Mouse (Mus musculus) cerebellum, postnatal 36 days (tissue): ENCODE measurements around the gene Tdgf1.

Source experiments
- DNase-seq, 2 experiments: peaks; one replicate each; pipeline ENCODE4 v3.0.0; 2021 to 2022; ENCODE audit warnings: mixed read lengths in 2 of 2

Tdgf1 gene

GRCm38 (mm10) chr9:110909371-110909967 is 36.5 kb downstream of the Tdgf1 start:
- DNase-seq = no peak

DNA sequence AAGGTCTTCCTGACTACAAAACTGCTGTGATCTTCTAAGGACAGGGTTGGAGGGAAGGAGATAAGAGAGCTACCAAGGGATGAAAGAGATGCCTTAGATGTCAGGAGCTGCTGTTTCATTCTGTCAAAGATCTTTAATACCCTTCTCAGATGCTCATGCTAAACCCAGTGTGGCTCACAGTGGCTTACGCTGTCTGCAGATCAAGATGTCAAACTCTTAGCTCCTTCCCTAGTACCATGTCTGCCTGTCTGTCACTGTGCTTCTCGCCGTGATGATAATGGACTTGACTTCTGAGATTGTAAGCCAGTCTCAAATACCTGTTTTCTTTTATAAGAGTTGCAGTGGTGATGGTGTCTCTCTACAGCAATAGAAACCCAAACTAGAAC is 37.3 kb downstream of the Tdgf1 start:
- no peak for DNase-seq

- DNase-seq = no peak
Measured at GRCm38 (mm10) chr9:110907838-110908630, 37.9 kb downstream of the Tdgf1 start.

DNA sequence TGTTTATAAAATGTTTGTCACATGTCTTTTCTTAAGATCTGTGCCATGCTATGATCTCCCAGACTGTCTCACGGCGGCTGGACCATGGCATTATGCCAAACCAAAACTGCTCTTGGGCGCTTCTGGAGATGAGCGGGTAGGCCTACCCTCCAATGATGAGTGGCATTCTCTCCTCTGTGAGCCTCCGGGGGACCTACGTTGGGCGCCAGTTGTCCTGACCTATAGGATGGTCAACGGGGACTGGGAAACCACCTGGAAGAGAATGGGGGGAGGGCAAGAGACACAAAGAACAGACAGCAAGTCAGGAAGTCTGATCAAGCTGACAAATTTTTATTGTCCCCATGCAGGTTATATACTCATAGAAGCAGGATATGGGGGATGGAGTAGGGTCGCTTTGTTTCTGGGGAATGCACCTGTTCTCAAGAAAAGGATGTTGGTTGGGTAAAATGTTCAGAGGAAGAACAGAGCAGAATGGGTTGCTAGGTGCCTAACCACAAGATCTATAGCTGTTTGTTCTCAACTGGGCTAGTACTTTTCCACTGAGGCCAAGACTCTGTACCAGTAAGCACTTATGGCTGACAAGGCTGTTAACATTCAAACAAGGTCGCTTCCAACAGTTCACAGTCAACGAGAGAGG is 38.6 kb downstream of the Tdgf1 start:
- no peak for DNase-seq

DNA sequence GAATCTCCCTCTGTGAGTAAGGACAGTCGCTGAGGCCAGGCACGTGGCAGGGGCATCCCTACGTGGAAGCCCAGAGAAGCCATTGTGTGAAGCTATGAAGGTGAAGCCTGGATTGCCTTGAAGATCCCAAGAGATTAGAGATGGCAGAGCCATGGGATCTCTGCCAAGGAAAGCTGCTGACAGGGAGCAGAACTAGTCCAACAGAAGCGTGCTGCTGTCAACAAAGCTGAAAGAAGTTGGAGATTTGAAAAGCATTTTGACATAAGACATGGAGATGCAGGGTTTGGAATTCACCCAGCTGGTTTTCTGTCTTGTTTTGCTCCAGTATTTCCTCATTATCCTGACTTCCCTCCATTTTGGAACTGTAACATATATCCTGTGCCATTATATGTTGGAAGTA is 43.7 kb downstream of the Tdgf1 start:
- no peak for DNase-seq

DNA sequence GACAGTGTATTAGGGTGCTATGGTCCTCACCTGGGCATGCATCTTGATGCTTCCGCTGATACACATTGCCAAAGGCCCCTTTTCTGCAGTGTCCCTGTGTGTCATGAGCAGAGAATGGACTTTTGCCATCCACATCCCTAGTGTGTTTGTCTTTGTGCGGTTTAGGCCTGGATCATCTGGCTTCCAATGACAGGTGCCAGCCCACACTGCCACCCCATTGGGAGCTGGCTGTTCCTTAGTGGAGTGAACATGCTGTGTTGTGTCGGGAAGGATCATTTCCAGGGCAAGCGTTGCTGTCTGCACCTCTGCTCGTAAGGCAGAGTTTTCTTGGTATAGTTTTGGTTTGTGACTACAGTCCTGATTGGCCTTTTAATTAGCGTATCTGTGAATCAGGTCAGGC is 44.8 kb downstream of the Tdgf1 start:
- no peak for DNase-seq

DNA sequence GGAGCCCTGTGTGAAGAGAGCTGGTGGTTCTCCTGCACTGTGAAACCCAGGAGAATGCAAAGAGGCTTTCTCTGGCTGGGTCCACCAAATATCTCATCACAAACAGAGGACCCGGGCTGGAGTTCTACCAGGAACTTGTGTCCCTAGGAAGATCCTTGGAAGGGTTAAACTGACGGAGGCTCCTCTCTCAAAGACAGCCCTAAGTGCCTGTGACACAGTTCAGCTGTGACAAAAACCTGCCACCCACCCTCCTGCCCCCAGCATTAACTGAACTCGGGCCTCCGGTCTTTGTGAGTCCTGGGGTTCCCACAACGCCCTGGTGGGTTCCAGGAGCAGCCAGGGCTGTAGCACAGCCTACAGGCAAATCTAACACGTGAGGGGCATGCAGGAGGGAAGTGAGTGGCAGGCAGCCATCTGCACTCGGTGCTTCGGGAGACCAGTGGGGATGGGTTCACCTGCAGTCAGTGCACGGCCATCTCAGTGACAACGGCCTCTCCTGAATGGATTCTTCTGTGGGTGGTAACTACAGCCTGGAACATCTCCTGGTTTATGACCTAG is 46.4 kb downstream of the Tdgf1 start:
- DNase-seq = no peak

DNA sequence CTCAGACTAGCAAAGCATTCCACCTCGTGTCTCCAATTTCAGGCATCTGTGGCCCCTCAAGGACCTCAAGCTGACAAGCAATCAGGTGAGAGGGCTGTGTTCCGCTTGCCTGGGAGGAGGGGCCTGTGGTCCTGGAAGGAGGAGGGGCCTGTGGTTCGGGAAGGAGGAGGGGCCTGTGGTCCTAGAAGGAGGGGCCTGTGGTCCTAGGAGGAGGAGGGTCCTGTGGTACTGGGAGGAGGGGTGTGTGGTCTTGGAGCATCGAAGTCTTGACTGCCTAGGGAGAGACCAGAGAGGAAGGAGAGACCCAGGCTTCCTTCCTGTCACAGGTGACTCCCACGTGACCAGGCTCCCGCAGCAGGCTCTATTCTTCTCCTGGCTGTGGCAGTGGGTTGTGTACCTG is 49.4 kb downstream of the Tdgf1 start:
- no peak for DNase-seq

DNA sequence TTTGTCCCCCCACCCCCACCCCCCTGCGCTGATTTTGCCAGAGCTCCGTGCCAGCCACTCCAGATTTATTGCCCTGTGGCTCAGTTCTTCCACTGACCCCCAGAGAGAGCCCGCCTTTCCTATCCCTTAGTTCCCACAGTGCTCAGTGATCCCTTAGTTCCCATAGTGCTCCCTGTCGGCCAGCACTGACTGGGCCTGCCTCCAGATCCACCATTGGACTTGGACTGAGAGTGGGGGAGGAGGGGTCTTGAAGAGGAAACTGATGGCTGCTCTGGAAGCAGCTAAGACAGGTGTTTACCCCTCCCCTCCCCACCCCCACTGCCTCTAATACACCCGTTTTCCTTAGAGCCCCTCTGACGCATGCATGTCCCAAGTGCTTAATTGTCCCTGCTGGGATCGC is 50.0 kb downstream of the Tdgf1 start:
- DNase-seq = no peak

- no peak for DNase-seq
Measured at GRCm38 (mm10) chr9:110895507-110895906, 50.5 kb downstream of the Tdgf1 start.

- no peak for DNase-seq
Measured at GRCm38 (mm10) chr9:110893429-110893828, 52.5 kb downstream of the Tdgf1 start.

DNA sequence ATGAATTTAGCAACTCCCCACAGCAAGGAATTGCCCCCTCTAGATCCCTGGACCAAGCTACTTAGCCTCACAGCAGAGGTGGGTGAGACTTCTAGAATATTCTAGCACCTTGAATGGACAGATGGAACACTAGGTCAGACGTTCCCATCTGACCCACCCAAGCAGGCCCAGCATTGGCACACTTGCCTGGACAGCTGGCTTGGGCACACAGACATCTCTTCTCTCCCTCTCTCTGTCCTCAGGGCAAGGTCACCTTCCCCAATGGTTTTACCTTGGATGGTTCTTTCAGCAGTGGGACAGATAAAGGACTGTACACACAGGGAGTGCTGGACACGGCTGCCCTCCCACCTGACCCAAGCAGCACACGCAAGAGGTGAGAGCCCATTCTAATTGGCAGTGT is 53.4 kb downstream of the Tdgf1 start:
- no peak for DNase-seq

GRCm38 (mm10) chr9:110891077-110891828 is 54.7 kb downstream of the Tdgf1 start:
- DNase-seq = no peak

DNA sequence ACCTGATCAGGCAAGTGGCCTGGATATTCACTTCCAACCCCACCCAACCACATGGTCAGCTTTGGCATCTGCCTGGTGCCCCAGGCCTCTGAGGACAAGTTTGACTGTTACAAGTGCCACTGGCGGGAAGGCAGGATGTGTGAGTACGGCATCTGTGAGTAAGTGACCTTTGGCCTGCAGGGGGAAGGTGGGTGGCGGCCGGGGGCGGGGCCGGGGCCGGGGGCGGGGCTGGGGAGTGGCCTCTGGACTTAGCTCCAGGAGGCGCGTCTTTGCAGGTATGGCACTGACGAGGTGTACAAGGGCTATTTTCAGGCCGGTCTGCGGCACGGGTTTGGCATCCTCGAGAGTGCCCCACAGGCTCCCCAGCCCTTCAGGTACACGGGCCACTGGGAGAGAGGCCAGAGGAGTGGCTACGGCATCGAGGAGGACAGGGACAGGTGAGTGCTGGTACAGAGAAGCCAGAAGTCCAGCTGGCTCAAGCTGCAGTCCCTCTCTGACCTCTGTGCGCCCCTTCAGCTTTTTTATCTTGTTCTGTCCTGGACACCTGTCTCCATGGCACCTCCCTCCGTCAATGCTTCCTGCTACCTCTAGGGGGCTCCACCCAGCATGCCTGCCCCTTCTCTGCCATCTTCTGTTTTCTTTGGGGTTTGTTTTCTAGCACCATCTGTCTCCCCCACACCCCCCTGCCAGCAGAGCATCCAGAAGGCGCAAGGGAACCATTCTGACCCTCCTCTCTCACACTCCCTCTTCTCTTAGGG is 55.8 kb downstream of the Tdgf1 start:
- no peak for DNase-seq
